Mouse (Mus musculus) hindbrain, embryonic 15.5 days (tissue): ENCODE data around the gene Krtap6-1. TPM values are rescaled to one million over a fixed set of nuclear protein-coding genes. Genes with fewer than 3 reads are reported as not detected.
"Not testable (repeated sequence)": the region's sequence is repeated elsewhere in the genome, so short reads cannot be mapped to it uniquely, and the experiment has no call there.

Experiments
- ATAC-seq: fragments of 200-750 bp; cut with Nextera tagmentation; 2 replicates; pipeline ENCODE4 v1.8.0; 2017; ENCODE audit warnings: low read depth, moderate number of reproducible peaks, moderate TSS enrichment; ENCODE audit not compliant: low FRiP score
- H3K27ac ChIP-seq: fragments of 300-500 bp; sonication (generic); replicated peaks from 2 replicates; pipeline ENCODE4 v1.5.1; 2015; ENCODE audit warnings: mild to moderate bottlenecking, inconsistent platforms
- H3K27me3 ChIP-seq: fragments of 300-500 bp; sonication (generic); 2 replicates; pipeline ENCODE4 v1.6.1; 2015; ENCODE audit warnings: control low read depth, inconsistent platforms
- H3K36me3 ChIP-seq: fragments of 300-500 bp; sonication (generic); 2 replicates; pipeline ENCODE4 v1.6.1; 2015; ENCODE audit warnings: control low read depth, inconsistent platforms
- H3K4me1 ChIP-seq: fragments of 300-500 bp; sonication (generic); replicated peaks from 2 replicates; pipeline ENCODE4 v1.6.1; 2015; ENCODE audit warnings: control low read depth, inconsistent platforms
- H3K4me2 ChIP-seq: fragments of 300-500 bp; sonication (generic); 2 replicates; pipeline ENCODE4 v1.6.1; 2015; ENCODE audit warnings: moderate library complexity, mild to moderate bottlenecking, inconsistent platforms
- H3K4me3 ChIP-seq: fragments of 300-500 bp; sonication (generic); 2 replicates; pipeline ENCODE4 v1.5.1; 2015; ENCODE audit warnings: mild to moderate bottlenecking, inconsistent platforms
- H3K9ac ChIP-seq: fragments of 300-500 bp; sonication (generic); 2 replicates; pipeline ENCODE4 v1.6.1; 2015; ENCODE audit warnings: inconsistent platforms
- H3K9me3 ChIP-seq: fragments of 300-500 bp; sonication (generic); 2 replicates; pipeline ENCODE4 v1.6.1; 2016; ENCODE audit warnings: control low read depth, inconsistent platforms
- WGBS: fragments of 180-500 bp; shearing (Covaris S2); methylation state at CpG from one replicate; pipeline ENCODE4 v1.1.7; 2015; 5-methylcytosine and 5-hydroxymethylcytosine counted together
- polyA plus RNA-seq: library from polyadenylated mRNA; unstranded; fragments of >200 nt; fragmentation: Nextera tagmentation; extraction: Ambion mirVana; gene quantifications from 2 replicates; pipeline ENCODE4 v1.2.1, GENCODE M21; 2015

Krtap6-1 gene
- polyA plus RNA-seq: not detected in 2 replicates

GRCm38 (mm10) chr16:89031399-89031798, at the start of gene Krtap6-1:
TSS of gene Krtap6-1 (plus strand) at chr16:89031699.
- H3K27ac ChIP-seq, H3K9me3 ChIP-seq, H3K36me3 ChIP-seq, H3K4me3 ChIP-seq, H3K4me2 ChIP-seq, H3K4me1 ChIP-seq, H3K9ac ChIP-seq, ATAC-seq, H3K27me3 ChIP-seq: not testable (repeated sequence)
- 93% methylated on average over 3 of the region's 3 CpGs for WGBS

GRCm38 (mm10) chr16:89010659-89011058, 20.8 kb upstream of the Krtap6-1 start, which contains the start of gene Krtap22-2:
TSS of gene Krtap22-2 (minus strand) at chr16:89010759.
- Histone ChIP-seq H3K4me2 (no peak within 1 kb of the TSS), H3K4me3 (no peak within 1 kb of the TSS), H3K9me3 (no peaks in the 10 kb centered on the region), H3K9ac (no peak within 1 kb of the TSS), H3K4me1 (no peaks in the 10 kb centered on the region), H3K27ac (no peak within 1 kb of the TSS), H3K27me3 (no peaks in the 10 kb centered on the region), H3K36me3 (no peaks in the 10 kb centered on the region)
- ATAC-seq: no peak
- WGBS: 83% methylated on average over 5 of the region's 5 CpGs

- 95% methylated on average over 3 of the region's 3 CpGs for WGBS
- Histone ChIP-seq H3K4me1 (no peaks in the 10 kb centered on the region), H3K9me3 (no peaks in the 10 kb centered on the region), H3K27ac (no peak overlapping the region), H3K4me2 (no peak overlapping the region), H3K9ac (no peak overlapping the region), H3K4me3 (no peak overlapping the region), H3K36me3 (no peaks in the 10 kb centered on the region), H3K27me3 (no peaks in the 10 kb centered on the region)
- ATAC-seq: no peak
Measured at GRCm38 (mm10) chr16:89013973-89014372, 17.5 kb upstream of the Krtap6-1 start.

- not testable (repeated sequence) for H3K4me2 ChIP-seq, H3K9me3 ChIP-seq, H3K27ac ChIP-seq, H3K36me3 ChIP-seq, H3K9ac ChIP-seq, ATAC-seq, H3K4me1 ChIP-seq, H3K27me3 ChIP-seq, H3K4me3 ChIP-seq
- WGBS: 93% methylated on average over 3 of the region's 3 CpGs
Measured at GRCm38 (mm10) chr16:89014984-89015383, 16.5 kb upstream of the Krtap6-1 start, which contains the start of gene Gm10229. TSS of gene Gm10229 (plus strand) at chr16:89015284.

GRCm38 (mm10) chr16:89041372-89041771, 9.9 kb downstream of the Krtap6-1 start, which contains the start of gene Gm10228:
TSS of gene Gm10228 (minus strand) at chr16:89041472.
- not testable (repeated sequence) for H3K4me3 ChIP-seq, H3K36me3 ChIP-seq, H3K4me2 ChIP-seq, H3K9ac ChIP-seq, H3K9me3 ChIP-seq, H3K27me3 ChIP-seq, H3K4me1 ChIP-seq, ATAC-seq, H3K27ac ChIP-seq
- WGBS: 91% methylated on average over 2 of the region's 4 CpGs

- ATAC-seq: no peak
- Histone ChIP-seq H3K36me3 (no peaks in the 10 kb centered on the region), H3K4me2 (no peak within 1 kb of the TSS), H3K4me3 (no peak within 1 kb of the TSS), H3K4me1 (no peaks in the 10 kb centered on the region), H3K27ac (no peak within 1 kb of the TSS), H3K9me3 (no peaks in the 10 kb centered on the region), H3K27me3 (no peaks in the 10 kb centered on the region), H3K9ac (no peak within 1 kb of the TSS)
- 90% methylated on average over 3 of the region's 3 CpGs for WGBS
Measured at GRCm38 (mm10) chr16:89047783-89048182, 16.3 kb downstream of the Krtap6-1 start, which contains the start of gene Krtap6-5. TSS of gene Krtap6-5 (minus strand) at chr16:89047883.

GRCm38 (mm10) chr16:89063902-89064301, 32.4 kb downstream of the Krtap6-1 start, which contains the start of gene 1110025L11Rik:
TSS of gene 1110025L11Rik (minus strand) at chr16:89064002.
- not testable (repeated sequence) for H3K36me3 ChIP-seq, H3K4me1 ChIP-seq, ATAC-seq, H3K27me3 ChIP-seq, H3K27ac ChIP-seq, H3K4me2 ChIP-seq, H3K9me3 ChIP-seq, H3K9ac ChIP-seq, H3K4me3 ChIP-seq
- no CpG with 5 or more reads among the region's 2 CpGs for WGBS

- 74% methylated on average over 2 of the region's 2 CpGs for WGBS
- ATAC-seq, H3K27ac ChIP-seq, H3K4me3 ChIP-seq, H3K9me3 ChIP-seq, H3K4me2 ChIP-seq, H3K36me3 ChIP-seq, H3K9ac ChIP-seq, H3K27me3 ChIP-seq, H3K4me1 ChIP-seq: not testable (repeated sequence)
Measured at GRCm38 (mm10) chr16:89071041-89071440, 39.5 kb downstream of the Krtap6-1 start.

Other genes starting within 250 kb of the Krtap6-1 start
- not detected in 2 replicates for gene Gm20741, start 219.5 kb upstream of the Krtap6-1 start, polyA plus RNA-seq
- gene Krtap15, start 211.5 kb upstream of the Krtap6-1 start, polyA plus RNA-seq: not detected in 2 replicates
- not detected in 2 replicates for gene Krtap14, start 205.6 kb upstream of the Krtap6-1 start, polyA plus RNA-seq
- not detected in 2 replicates for gene Krtap19-1, start 162.3 kb upstream of the Krtap6-1 start, polyA plus RNA-seq
- not detected in 2 replicates for gene Krtap19-2, start 157.4 kb upstream of the Krtap6-1 start, polyA plus RNA-seq
- not detected in 2 replicates for gene Krtap19-3, start 153.7 kb upstream of the Krtap6-1 start, polyA plus RNA-seq
- not detected in 2 replicates for gene Krtap19-4, start 146.6 kb upstream of the Krtap6-1 start, polyA plus RNA-seq
- gene Krtap19-5, start 135.2 kb upstream of the Krtap6-1 start, polyA plus RNA-seq: not detected in 2 replicates
- not detected in 2 replicates for gene Krtap19-9b, start 99.4 kb upstream of the Krtap6-1 start, polyA plus RNA-seq
- gene Krtap16-3, start 68.8 kb upstream of the Krtap6-1 start, polyA plus RNA-seq: not detected in 2 replicates
- not detected in 2 replicates for gene Krtap22-2, start 20.9 kb upstream of the Krtap6-1 start, polyA plus RNA-seq
- gene Gm10229, start 16.4 kb upstream of the Krtap6-1 start, polyA plus RNA-seq: not detected in 2 replicates
- gene Gm10228, start 9.8 kb downstream of the Krtap6-1 start, polyA plus RNA-seq: not detected in 2 replicates
- not detected in 2 replicates for gene Krtap6-5, start 16.2 kb downstream of the Krtap6-1 start, polyA plus RNA-seq
- not detected in 2 replicates for gene 1110025L11Rik, start 32.3 kb downstream of the Krtap6-1 start, polyA plus RNA-seq
- gene Krtap6-3, start 52.3 kb downstream of the Krtap6-1 start, polyA plus RNA-seq: not detected in 2 replicates
- gene Gm6358, start 109.2 kb downstream of the Krtap6-1 start, polyA plus RNA-seq: not detected in 2 replicates
- gene Gm10061, start 119.4 kb downstream of the Krtap6-1 start, polyA plus RNA-seq: not detected in 2 replicates
- not detected in 2 replicates for gene Gm9789, start 126.3 kb downstream of the Krtap6-1 start, polyA plus RNA-seq
- gene Gm7735, start 137.8 kb downstream of the Krtap6-1 start, polyA plus RNA-seq: not detected in 2 replicates
- not detected in 2 replicates for gene 1110057P08Rik, start 143.0 kb downstream of the Krtap6-1 start, polyA plus RNA-seq
- gene Krtap20-2, start 174.2 kb downstream of the Krtap6-1 start, polyA plus RNA-seq: not detected in 2 replicates